Mouse (Mus musculus): ENCODE measurements around the gene Nsun2. TPM values are rescaled to one million over a fixed set of nuclear protein-coding genes. Genes with fewer than 3 reads are reported as not detected.

Nsun2 gene
- polyA plus RNA-seq, 1 experiment from 2014 or later = 82.0 TPM

- H3K4me2 ChIP-seq (ENCODE audit: low read length) = no peak overlapping the region
- no peaks in the 10 kb centered on the region for H3K9me3 ChIP-seq (replicated peaks; ENCODE audit: low read length)
- peak; percentile 66 for TF ChIP-seq CTCF (IDR thresholded peaks at IDR 0.05; ENCODE audit: low read depth)
- no peaks in the 10 kb centered on the region for H3K27me3 ChIP-seq (ENCODE audit: insufficient read depth, low read length)
- no peak overlapping the region for H3K27ac ChIP-seq
- WGBS = 33% methylated on average over 3 of the region's 3 CpGs
- peak; percentile 70 for DNase-seq (ENCODE audit: low spot score)
- ATAC-seq (replicated peaks; ENCODE audit: low FRiP score, low read depth) = no peak
- peaks cover 20% of the 10 kb centered on the region for H3K4me1 ChIP-seq (replicated peaks; ENCODE audit: insufficient read depth, low read length)
- no peaks in the 10 kb centered on the region for H3K36me3 ChIP-seq (ENCODE audit: insufficient read depth, low read length)
- H3K9ac ChIP-seq (ENCODE audit: low read depth, low read length) = no peak overlapping the region
- no peak overlapping the region for H3K4me3 ChIP-seq (replicated peaks; ENCODE audit: low read depth, low read length)
These were observed 11.5 kb downstream of the Nsun2 start for GRCm38 (mm10) chr13:69545019-69545418.

- H3K27ac ChIP-seq = no peak overlapping the region
- no peak overlapping the region for H3K4me3 ChIP-seq (replicated peaks; ENCODE audit: low read depth, low read length)
- no peak for TF ChIP-seq CTCF (IDR thresholded peaks at IDR 0.05; ENCODE audit: low read depth)
- H3K9ac ChIP-seq (ENCODE audit: low read depth, low read length) = no peak overlapping the region
- 73% methylated on average over 16 of the region's 16 CpGs for WGBS
- no peaks in the 10 kb centered on the region for H3K27me3 ChIP-seq (ENCODE audit: insufficient read depth, low read length)
- H3K9me3 ChIP-seq (replicated peaks; ENCODE audit: low read length) = no peaks in the 10 kb centered on the region
- no peak for ATAC-seq (replicated peaks; ENCODE audit: low FRiP score, low read depth)
- H3K4me2 ChIP-seq (ENCODE audit: low read length) = no peak overlapping the region
- H3K4me1 ChIP-seq (replicated peaks; ENCODE audit: insufficient read depth, low read length) = peaks cover 5% of the 10 kb centered on the region; the same call in 1 of the 2 replicates
- no peaks in the 10 kb centered on the region for H3K36me3 ChIP-seq (ENCODE audit: insufficient read depth, low read length)
- DNase-seq (ENCODE audit: low spot score) = no peak
These were observed 14.1 kb downstream of the Nsun2 start for GRCm38 (mm10) chr13:69547488-69548180.

- Histone ChIP-seq H3K4me2 (ENCODE audit: low read length) (no peak overlapping the region), H3K36me3 (ENCODE audit: insufficient read depth, low read length) (no peaks in the 10 kb centered on the region), H3K9ac (ENCODE audit: low read depth, low read length) (no peak overlapping the region), H3K9me3 (replicated peaks; ENCODE audit: low read length) (no peaks in the 10 kb centered on the region), H3K27me3 (ENCODE audit: insufficient read depth, low read length) (no peaks in the 10 kb centered on the region), H3K27ac (no peak overlapping the region), H3K4me1 (replicated peaks; ENCODE audit: insufficient read depth, low read length) (no peaks in the 10 kb centered on the region), H3K4me3 (replicated peaks; ENCODE audit: low read depth, low read length) (no peak overlapping the region)
- 50% methylated on average over 8 of the region's 8 CpGs for WGBS
- ATAC-seq (replicated peaks; ENCODE audit: low FRiP score, low read depth) (no peak), DNase-seq (ENCODE audit: low spot score) (no peak)
- TF ChIP-seq CTCF (IDR thresholded peaks at IDR 0.05; ENCODE audit: low read depth) = peak; percentile 30; the same call in 1 of the 2 replicates
These were observed 16.4 kb downstream of the Nsun2 start for GRCm38 (mm10) chr13:69549980-69550379.

GRCm38 (mm10) chr13:69550831-69551230 is 17.3 kb downstream of the Nsun2 start:
- no peak for DNase-seq (ENCODE audit: low spot score)
- H3K27ac ChIP-seq = no peak overlapping the region
- no peak for TF ChIP-seq CTCF (IDR thresholded peaks at IDR 0.05; ENCODE audit: low read depth)
- H3K9me3 ChIP-seq (replicated peaks; ENCODE audit: low read length) = no peaks in the 10 kb centered on the region
- H3K9ac ChIP-seq (ENCODE audit: low read depth, low read length) = no peak overlapping the region
- no peaks in the 10 kb centered on the region for H3K36me3 ChIP-seq (ENCODE audit: insufficient read depth, low read length)
- H3K4me3 ChIP-seq (replicated peaks; ENCODE audit: low read depth, low read length) = no peak overlapping the region
- no peaks in the 10 kb centered on the region for H3K27me3 ChIP-seq (ENCODE audit: insufficient read depth, low read length)
- H3K4me1 ChIP-seq (replicated peaks; ENCODE audit: insufficient read depth, low read length) = no peaks in the 10 kb centered on the region
- ATAC-seq (replicated peaks; ENCODE audit: low FRiP score, low read depth) = no peak
- H3K4me2 ChIP-seq (ENCODE audit: low read length) = no peak overlapping the region
- 84% methylated on average over 2 of the region's 2 CpGs for WGBS

GRCm38 (mm10) chr13:69553024-69553423 is 19.5 kb downstream of the Nsun2 start:
- peak; percentile 93 for TF ChIP-seq CTCF (IDR thresholded peaks at IDR 0.05; ENCODE audit: low read depth)
- Histone ChIP-seq H3K27me3 (ENCODE audit: insufficient read depth, low read length) (no peaks in the 10 kb centered on the region), H3K4me3 (replicated peaks; ENCODE audit: low read depth, low read length) (no peak overlapping the region), H3K9me3 (replicated peaks; ENCODE audit: low read length) (no peaks in the 10 kb centered on the region), H3K4me2 (ENCODE audit: low read length) (no peak overlapping the region), H3K36me3 (ENCODE audit: insufficient read depth, low read length) (no peaks in the 10 kb centered on the region), H3K4me1 (replicated peaks; ENCODE audit: insufficient read depth, low read length) (no peaks in the 10 kb centered on the region), H3K27ac (no peak overlapping the region), H3K9ac (ENCODE audit: low read depth, low read length) (no peak overlapping the region)
- DNase-seq (ENCODE audit: low spot score) = peak; percentile 59
- WGBS = 24% methylated on average over 5 of the region's 5 CpGs
- ATAC-seq (replicated peaks; ENCODE audit: low FRiP score, low read depth) = no peak

- H3K4me1 ChIP-seq (replicated peaks; ENCODE audit: insufficient read depth, low read length) = no peaks in the 10 kb centered on the region
- no peaks in the 10 kb centered on the region for H3K27me3 ChIP-seq (ENCODE audit: insufficient read depth, low read length)
- ATAC-seq (replicated peaks; ENCODE audit: low FRiP score, low read depth) = 0 out of 2 replicates have a peak, but pooled peaks have one; percentile 40
- 70% methylated on average over 9 of the region's 9 CpGs for WGBS
- no peak overlapping the region for H3K4me2 ChIP-seq (ENCODE audit: low read length)
- no peaks in the 10 kb centered on the region for H3K9me3 ChIP-seq (replicated peaks; ENCODE audit: low read length)
- H3K9ac ChIP-seq (ENCODE audit: low read depth, low read length) = no peak overlapping the region
- TF ChIP-seq CTCF (IDR thresholded peaks at IDR 0.05; ENCODE audit: low read depth) = no peak
- no peak for DNase-seq (ENCODE audit: low spot score)
- no peak overlapping the region for H3K4me3 ChIP-seq (replicated peaks; ENCODE audit: low read depth, low read length)
- no peak overlapping the region for H3K27ac ChIP-seq
- H3K36me3 ChIP-seq (ENCODE audit: insufficient read depth, low read length) = no peaks in the 10 kb centered on the region
These were observed 20.7 kb downstream of the Nsun2 start for GRCm38 (mm10) chr13:69554255-69554654.
